Mouse (Mus musculus) forebrain, embryonic 12.5 days (tissue): ENCODE measurements around the gene Akap2. TPM values are rescaled to one million over a fixed set of nuclear protein-coding genes. Genes with fewer than 3 reads are reported as not detected.

Experiments
- ATAC-seq: fragments of 200-750 bp; cut with Nextera tagmentation; 2 replicates; pipeline ENCODE4 v1.8.0; 2017; ENCODE audit warnings: moderate TSS enrichment; ENCODE audit not compliant: low FRiP score
- H3K27ac ChIP-seq: fragments of 300-500 bp; sonication (generic); 2 replicates; pipeline ENCODE4 v1.5.1; 2016; ENCODE audit warnings: mild to moderate bottlenecking
- H3K27me3 ChIP-seq: fragments of 300-500 bp; sonication (generic); 2 replicates; pipeline ENCODE4 v1.6.1; 2016; ENCODE audit warnings: mild to moderate bottlenecking
- H3K36me3 ChIP-seq: fragments of 300-500 bp; sonication (generic); replicated peaks from 2 replicates; pipeline ENCODE4 v1.6.1; 2016; ENCODE audit warnings: mild to moderate bottlenecking
- H3K4me1 ChIP-seq: fragments of 300-500 bp; sonication (generic); 2 replicates; pipeline ENCODE4 v1.6.1; 2016
- H3K4me2 ChIP-seq: fragments of 300-500 bp; sonication (generic); 2 replicates; pipeline ENCODE4 v1.6.1; 2016; ENCODE audit warnings: mild to moderate bottlenecking, moderate library complexity
- H3K4me3 ChIP-seq: fragments of 300-500 bp; sonication (generic); replicated peaks from 2 replicates; pipeline ENCODE4 v1.5.1; 2016; ENCODE audit warnings: mild to moderate bottlenecking
- H3K9ac ChIP-seq: fragments of 300-500 bp; sonication (generic); 2 replicates; pipeline ENCODE4 v1.6.1; 2016; ENCODE audit warnings: mild to moderate bottlenecking
- H3K9me3 ChIP-seq: fragments of 300-500 bp; sonication (generic); 2 replicates; pipeline ENCODE4 v1.6.1; 2016
- WGBS: fragments of 180-500 bp; shearing (Covaris S2); methylation state at CpG from one replicate; pipeline ENCODE4 v1.1.7; 2016; 5-methylcytosine and 5-hydroxymethylcytosine counted together
- polyA plus RNA-seq: library from polyadenylated mRNA; unstranded; fragments of >200 nt; fragmentation: Nextera tagmentation; extraction: Ambion mirVana; gene quantifications from 2 replicates; pipeline ENCODE4 v1.2.1, GENCODE M21; 2016

Akap2 gene
- polyA plus RNA-seq, result 12.4 and 12.5 TPM in 2 replicates

DNA sequence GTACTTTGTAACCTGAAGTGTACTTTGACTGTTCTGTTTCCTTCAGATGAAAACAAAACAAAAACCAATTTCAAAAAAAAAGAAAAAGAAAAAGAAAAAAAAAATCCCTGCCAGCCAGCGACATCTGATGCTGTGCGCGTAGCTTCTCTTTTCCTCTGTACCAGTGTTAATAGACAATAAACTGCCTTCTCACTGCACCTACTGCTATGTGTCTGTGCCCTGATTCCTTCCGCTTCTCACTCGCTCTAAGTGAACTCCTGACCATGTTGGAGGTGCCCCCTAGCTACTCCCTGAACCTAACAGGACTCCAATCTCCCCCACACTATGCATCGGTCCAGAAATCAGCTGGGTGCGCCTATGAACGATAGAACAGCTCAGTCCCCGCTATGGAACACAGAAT, at the start of gene Akap2:
Gene Akap2 (plus strand): TSS at position 304 of the 400 bp plus-strand sequence.
- H3K9me3 ChIP-seq, result no peaks in the 10 kb centered on the region
- no peaks in the 10 kb centered on the region for H3K27me3 ChIP-seq
- H3K27ac ChIP-seq, result no peak within 1 kb of the TSS
- no peak within 1 kb of the TSS for H3K4me3 ChIP-seq
- H3K9ac ChIP-seq, result no peak within 1 kb of the TSS
- ATAC-seq, result no peak
- H3K4me1 ChIP-seq, result 0 out of 2 replicates have a peak, but pooled peaks cover 8% of the 10 kb centered on the region
- H3K4me2 ChIP-seq, result no peak within 1 kb of the TSS
- H3K36me3 ChIP-seq, result no peaks in the 10 kb centered on the region
- WGBS, result 88% methylated on average over 9 of the region's 9 CpGs

DNA sequence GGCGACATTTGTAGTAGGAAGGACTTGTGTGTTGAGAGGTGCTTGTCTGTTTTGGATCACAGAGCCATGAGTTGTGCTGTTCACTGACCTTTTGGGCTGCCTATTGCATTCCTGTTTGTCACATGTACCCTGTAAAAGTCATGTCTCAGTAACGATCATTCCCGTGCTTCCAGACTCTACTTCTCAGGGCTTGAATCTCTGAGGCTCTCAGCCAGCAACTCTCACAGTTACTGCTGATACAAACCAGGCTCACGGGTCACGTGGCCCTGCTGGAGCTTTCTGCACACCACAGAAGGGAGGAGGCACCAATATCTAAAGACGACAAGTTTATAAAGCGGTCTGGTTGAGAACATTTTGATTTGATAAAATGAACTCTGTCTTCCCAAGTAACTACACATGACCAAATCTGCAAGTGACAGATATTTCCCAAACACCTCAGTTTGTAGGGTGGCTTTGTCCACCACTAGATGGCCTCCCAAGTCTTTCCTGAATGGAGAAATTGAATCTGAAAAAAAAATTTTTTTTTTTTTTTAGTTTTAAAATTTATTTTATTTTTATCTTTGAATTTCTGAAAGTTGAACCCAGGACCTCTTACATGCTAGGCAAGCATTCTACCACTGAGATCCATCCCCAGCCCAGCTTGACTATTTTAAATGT, 46.5 kb upstream of the Akap2 start:
- 75% methylated on average over 7 of the region's 7 CpGs for WGBS
- Histone ChIP-seq H3K9ac (no peak overlapping the region), H3K4me1 (peaks cover 6% of the 10 kb centered on the region), H3K4me3 (no peak overlapping the region), H3K36me3 (no peaks in the 10 kb centered on the region), H3K27me3 (no peaks in the 10 kb centered on the region), H3K9me3 (no peaks in the 10 kb centered on the region), H3K4me2 (no peak overlapping the region), H3K27ac (no peak overlapping the region)
- ATAC-seq, result no peak

DNA sequence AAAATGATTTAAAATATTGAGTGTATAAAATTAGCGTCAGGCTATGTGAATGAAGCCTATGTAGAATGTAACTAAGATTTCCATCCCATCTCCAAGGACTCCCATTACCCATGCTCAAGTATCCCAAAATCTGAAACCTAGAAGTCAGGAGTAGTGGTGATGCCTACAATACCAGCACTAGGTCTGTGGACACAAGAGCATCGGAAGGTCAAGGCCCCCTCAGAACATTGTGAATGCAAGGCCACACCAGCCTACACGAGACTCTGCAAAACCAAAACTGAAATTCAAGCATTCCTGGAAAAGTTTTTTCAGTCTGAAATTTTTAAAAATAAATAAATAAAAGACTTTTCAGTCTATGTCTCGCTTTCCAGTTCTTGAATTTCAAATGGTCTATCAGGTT, 44.9 kb upstream of the Akap2 start:
- H3K4me3 ChIP-seq, result no peak overlapping the region
- no peak for ATAC-seq
- WGBS, result 80% methylated on average over 4 of the region's 4 CpGs
- H3K4me1 ChIP-seq, result peaks cover 6% of the 10 kb centered on the region
- no peak overlapping the region for H3K27ac ChIP-seq
- no peaks in the 10 kb centered on the region for H3K27me3 ChIP-seq
- H3K9ac ChIP-seq, result no peak overlapping the region
- no peaks in the 10 kb centered on the region for H3K36me3 ChIP-seq
- H3K4me2 ChIP-seq, result no peak overlapping the region
- H3K9me3 ChIP-seq, result no peaks in the 10 kb centered on the region

DNA sequence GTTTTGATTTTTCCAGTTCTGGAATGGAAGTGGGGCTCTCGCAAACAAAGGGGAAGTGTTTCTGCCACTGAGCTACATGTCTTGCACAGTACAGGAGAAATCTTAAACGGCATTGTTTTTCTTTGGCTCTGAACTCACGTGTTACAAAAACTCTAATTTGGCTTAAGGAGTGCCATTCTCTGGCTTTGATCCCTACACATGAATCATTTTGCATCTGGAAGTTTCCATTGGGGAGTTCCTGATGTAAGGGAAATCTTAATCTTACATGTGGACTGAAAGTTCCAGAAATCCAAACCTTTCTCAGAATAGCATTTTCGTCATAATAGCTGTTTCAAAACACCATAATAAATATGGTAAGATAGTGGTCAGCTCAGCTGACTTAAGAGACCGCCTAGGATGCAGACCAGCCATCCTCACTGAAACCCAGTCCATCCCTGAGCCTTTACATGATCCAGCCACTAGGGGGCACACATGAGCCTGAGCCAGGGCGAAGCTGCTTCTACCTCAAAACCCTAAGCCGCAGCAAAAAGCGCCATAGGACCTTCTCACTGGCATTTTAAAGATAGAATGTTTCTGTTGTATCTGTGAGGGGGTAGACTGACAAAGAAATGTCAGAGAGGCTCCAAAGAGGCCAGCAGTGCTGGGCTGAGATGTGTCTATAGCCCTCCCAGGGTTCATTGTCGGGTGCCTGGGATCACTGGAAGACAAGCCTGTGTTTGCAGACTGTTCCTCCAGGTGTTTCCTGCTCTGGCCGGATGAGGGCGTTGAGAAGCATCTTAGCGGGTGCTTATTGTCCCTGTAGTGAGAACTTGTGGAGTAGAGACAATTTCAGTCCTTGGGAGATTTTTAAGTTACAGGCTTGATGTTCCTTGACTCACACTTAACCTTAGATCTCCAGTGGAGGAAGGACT, 44.2 kb upstream of the Akap2 start:
- Histone ChIP-seq H3K27ac (no peak overlapping the region), H3K4me2 (peak overlapping the region; percentile 45), H3K4me3 (peak overlapping the region; percentile 18), H3K9ac (no peak overlapping the region), H3K36me3 (no peaks in the 10 kb centered on the region), H3K9me3 (no peaks in the 10 kb centered on the region), H3K4me1 (peaks cover 6% of the 10 kb centered on the region), H3K27me3 (no peaks in the 10 kb centered on the region)
- ATAC-seq, result peak; percentile 81
- 15% methylated on average over 12 of the region's 12 CpGs for WGBS

DNA sequence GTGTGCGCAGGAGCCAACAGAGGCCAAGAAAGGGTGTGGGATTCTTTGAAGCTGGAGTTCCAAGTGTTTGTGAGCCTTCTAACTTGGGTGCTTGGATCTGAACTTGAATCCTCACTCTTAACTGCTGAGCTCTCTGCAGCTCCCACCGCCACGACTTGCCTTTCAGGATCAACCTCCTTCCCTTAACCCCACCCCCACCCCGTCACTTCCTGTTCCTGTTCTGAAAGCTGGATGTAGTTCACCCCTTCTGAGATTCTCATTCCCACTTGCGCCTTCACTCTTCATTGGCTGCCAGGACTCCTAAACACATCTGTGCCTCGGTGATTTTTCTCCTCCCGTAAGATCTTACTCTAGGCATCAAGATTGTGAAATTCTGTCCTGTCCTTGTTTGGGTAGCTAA, 43.1 kb upstream of the Akap2 start:
- Histone ChIP-seq H3K9ac (no peak overlapping the region), H3K27ac (no peak overlapping the region), H3K9me3 (no peaks in the 10 kb centered on the region), H3K36me3 (no peaks in the 10 kb centered on the region), H3K27me3 (no peaks in the 10 kb centered on the region), H3K4me2 (no peak overlapping the region), H3K4me3 (no peak overlapping the region), H3K4me1 (peaks cover 6% of the 10 kb centered on the region)
- no peak for ATAC-seq
- 80% methylated on average over 7 of the region's 7 CpGs for whole genome bisulfite sequencing

DNA sequence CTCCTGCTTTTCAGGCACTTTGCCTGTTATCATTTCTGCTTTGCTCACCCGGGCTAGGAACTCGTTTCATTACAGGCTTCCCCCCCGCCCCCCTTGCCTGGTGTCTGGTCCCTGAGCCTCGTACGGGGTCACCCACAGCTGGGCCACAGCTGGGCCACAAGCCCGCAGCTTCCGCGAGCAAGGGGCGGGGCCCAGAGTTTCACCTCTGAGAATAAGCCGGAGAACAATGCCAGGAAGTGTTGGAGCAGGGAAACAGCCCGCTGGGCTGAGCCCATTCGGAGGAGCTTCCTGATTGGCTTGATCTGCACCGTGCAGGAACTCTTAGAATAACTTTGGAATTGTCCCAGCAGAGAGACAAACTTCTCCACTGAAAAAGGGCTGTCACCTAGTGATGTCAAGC, 42.1 kb upstream of the Akap2 start:
- WGBS, result 4% methylated on average over 13 of the region's 13 CpGs
- Histone ChIP-seq H3K4me3 (peak overlapping the region; percentile 17; the same call in 1 of the 2 replicates), H3K27me3 (no peaks in the 10 kb centered on the region), H3K27ac (no peak overlapping the region), H3K36me3 (no peaks in the 10 kb centered on the region), H3K4me1 (peaks cover 6% of the 10 kb centered on the region), H3K4me2 (peak overlapping the region; percentile 48), H3K9ac (no peak overlapping the region), H3K9me3 (no peaks in the 10 kb centered on the region)
- no peak for ATAC-seq

DNA sequence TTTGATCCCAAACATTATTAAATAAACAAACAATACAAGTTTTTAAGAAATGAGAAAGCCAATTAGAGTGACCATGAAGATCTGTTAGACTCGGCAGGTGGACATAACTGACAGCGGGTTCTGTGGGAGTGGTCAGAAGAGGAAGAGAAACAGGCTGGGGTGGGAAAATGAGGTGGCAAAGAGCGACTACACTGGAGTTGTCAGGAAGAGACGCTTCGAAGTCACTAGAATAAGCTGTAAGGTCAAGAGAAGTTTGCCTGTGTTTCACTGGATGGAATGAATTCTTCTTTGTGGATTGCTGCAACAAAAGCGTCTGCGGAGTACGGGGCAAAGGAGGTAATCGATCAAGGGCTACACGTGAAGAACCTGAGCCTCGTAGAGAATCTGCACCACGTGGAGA, 39.5 kb upstream of the Akap2 start:
- WGBS, result 88% methylated on average over 12 of the region's 12 CpGs
- Histone ChIP-seq H3K27ac (no peak overlapping the region), H3K4me2 (no peak overlapping the region), H3K9me3 (no peaks in the 10 kb centered on the region), H3K27me3 (no peaks in the 10 kb centered on the region), H3K4me3 (no peak overlapping the region), H3K4me1 (peaks cover 8% of the 10 kb centered on the region), H3K9ac (no peak overlapping the region), H3K36me3 (no peaks in the 10 kb centered on the region)
- no peak for ATAC-seq

DNA sequence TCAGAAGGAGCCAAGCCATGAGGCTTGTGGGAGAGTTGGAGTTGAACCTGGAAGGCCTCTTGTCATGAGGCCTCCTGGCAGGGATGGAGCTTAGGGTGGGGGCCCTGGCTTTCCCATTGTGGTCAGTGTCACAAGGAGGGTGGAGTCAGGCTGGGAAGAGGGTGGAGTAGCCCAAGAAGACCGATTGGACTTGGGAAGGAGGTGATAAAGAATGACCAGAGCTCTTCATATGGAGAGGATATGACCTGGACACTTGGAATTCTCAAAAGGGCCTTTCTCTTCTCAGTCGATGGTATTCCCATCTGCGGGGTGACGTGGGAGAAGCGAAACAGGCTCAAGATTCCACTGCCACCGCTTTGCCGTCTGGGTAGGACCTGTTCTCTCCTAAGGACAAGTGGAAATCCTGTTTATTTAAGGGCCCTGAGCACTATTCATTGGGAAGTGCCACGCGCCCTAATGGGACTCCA, 38.4 kb upstream of the Akap2 start:
- no peak for ATAC-seq
- Histone ChIP-seq H3K9ac (no peak overlapping the region), H3K27ac (no peak overlapping the region), H3K36me3 (no peaks in the 10 kb centered on the region), H3K4me3 (no peak overlapping the region), H3K9me3 (no peaks in the 10 kb centered on the region), H3K4me1 (peaks cover 8% of the 10 kb centered on the region), H3K27me3 (no peaks in the 10 kb centered on the region), H3K4me2 (no peak overlapping the region)
- 91% methylated on average over 9 of the region's 9 CpGs for WGBS

GRCm38 (mm10) chr4:57680186-57680585, 37.3 kb upstream of the Akap2 start:
- Histone ChIP-seq H3K9ac (no peak overlapping the region), H3K4me1 (peaks cover 7% of the 10 kb centered on the region), H3K27me3 (no peaks in the 10 kb centered on the region), H3K9me3 (no peaks in the 10 kb centered on the region), H3K4me3 (no peak overlapping the region), H3K36me3 (no peaks in the 10 kb centered on the region), H3K4me2 (no peak overlapping the region), H3K27ac (no peak overlapping the region)
- 73% methylated on average over 12 of the region's 12 CpGs for WGBS
- ATAC-seq, result no peak

- Histone ChIP-seq H3K9me3 (no peaks in the 10 kb centered on the region), H3K9ac (no peak overlapping the region), H3K4me3 (no peak overlapping the region), H3K27me3 (no peaks in the 10 kb centered on the region), H3K36me3 (no peaks in the 10 kb centered on the region), H3K4me1 (0 out of 2 replicates have a peak, but pooled peaks cover 2% of the 10 kb centered on the region), H3K27ac (no peak overlapping the region), H3K4me2 (no peak overlapping the region)
- no peak for ATAC-seq
- 70% methylated on average over 12 of the region's 12 CpGs for WGBS
Measured at GRCm38 (mm10) chr4:57681511-57681910, 35.9 kb upstream of the Akap2 start.

DNA sequence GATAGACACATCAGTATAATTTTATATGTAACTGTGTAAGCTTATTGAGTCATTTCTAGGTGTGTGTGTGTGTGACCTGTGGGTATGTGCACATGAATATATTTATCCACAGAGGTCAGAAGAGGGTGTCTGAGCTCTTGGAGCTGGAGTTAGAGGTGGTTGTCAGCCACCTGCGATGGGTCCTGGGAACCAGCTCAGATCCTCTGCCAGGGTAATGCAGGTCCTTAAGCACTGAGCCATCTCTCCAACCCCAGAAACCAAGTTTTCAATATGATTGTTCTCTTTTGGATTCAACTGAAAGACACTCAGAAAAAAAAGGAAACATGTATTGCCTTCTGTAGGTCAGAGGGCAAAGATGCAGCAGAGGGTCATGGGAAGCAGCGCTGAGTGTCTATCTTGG, 35.1 kb upstream of the Akap2 start:
- Histone ChIP-seq H3K36me3 (no peaks in the 10 kb centered on the region), H3K9me3 (no peaks in the 10 kb centered on the region), H3K4me3 (no peak overlapping the region), H3K4me2 (no peak overlapping the region), H3K27ac (no peak overlapping the region), H3K4me1 (0 out of 2 replicates have a peak, but pooled peaks cover 2% of the 10 kb centered on the region), H3K9ac (no peak overlapping the region), H3K27me3 (no peaks in the 10 kb centered on the region)
- ATAC-seq, result no peak
- WGBS, result 93% methylated on average over 2 of the region's 2 CpGs

- Histone ChIP-seq H3K9me3 (no peaks in the 10 kb centered on the region), H3K4me1 (0 out of 2 replicates have a peak, but pooled peaks cover 2% of the 10 kb centered on the region), H3K27me3 (peaks cover under 1% of the 10 kb centered on the region; the same call in 1 of the 2 replicates), H3K4me3 (no peak overlapping the region), H3K9ac (no peak overlapping the region), H3K27ac (no peak overlapping the region), H3K36me3 (no peaks in the 10 kb centered on the region), H3K4me2 (no peak overlapping the region)
- no peak for ATAC-seq
- 85% methylated on average over 11 of the region's 11 CpGs for WGBS
Measured at GRCm38 (mm10) chr4:57682944-57683343, 34.5 kb upstream of the Akap2 start.
